ENCODE assay signal across 7 mouse cellular contexts in the genomic region with DNA sequence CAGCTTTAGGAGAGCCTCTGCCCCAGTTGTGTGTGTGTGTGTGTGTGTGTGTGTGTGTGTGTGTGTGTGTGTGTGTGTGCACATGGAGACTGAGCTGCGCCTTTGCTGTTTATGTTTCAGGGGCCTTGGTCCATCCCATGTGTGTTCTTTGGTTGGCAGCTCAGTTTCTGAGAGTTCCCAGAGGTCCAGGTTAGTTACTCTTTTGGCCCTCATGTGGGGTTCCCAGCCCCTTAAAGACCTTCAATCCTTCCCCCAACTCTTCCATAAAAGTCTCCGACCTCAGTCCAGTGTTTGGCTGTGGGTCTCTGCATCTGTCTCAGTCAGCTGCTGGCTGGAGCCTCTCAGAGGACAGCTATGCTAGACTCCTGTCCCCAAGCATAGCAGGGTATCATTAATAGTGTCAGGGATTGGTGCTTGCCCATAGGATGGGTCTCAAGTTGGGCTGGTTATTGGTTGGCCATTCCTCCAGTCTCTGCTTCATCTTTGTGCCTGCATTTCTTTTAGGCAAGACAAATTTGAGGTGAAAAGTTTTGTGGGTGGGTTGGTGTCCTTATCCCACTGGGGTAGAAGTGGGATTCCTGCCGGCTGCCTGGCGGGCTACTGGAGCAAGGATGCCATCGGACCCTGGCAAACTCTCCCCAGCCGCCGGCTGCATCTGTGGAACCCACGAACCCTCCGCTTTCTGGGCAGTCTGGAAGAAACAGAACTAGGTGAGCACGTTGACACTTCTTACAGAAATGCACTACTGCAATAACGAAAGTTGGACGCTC. TPM values are rescaled to one million over a fixed set of nuclear protein-coding genes. Genes with fewer than 3 reads are reported as not detected.
DNase-seq lines count a peak whose midpoint lies in the region; ATAC-seq and TF ChIP-seq lines count a peak whose summit lies in the region.

No protein-coding gene starts in this region.

- TF ChIP-seq RAD21 in MEL (IDR thresholded peaks at IDR 0.05; ENCODE audit: low read depth, low read length), result no peak

- H3K4me3 ChIP-seq in liver, adult 2 months (ENCODE audit: insufficient read depth, low read depth, low read length), result peak overlapping the region; percentile 75
- peak overlapping the region; percentile 53 to 68 for H3K4me3 ChIP-seq in MEL (ENCODE audit: control insufficient read depth in 1 of 2, insufficient read depth in 1 of 2, low read depth in 2 of 2, low read length in 2 of 2)
- peak overlapping the region; percentile 64 for H3K4me3 ChIP-seq in embryonic facial prominence, embryonic 14.5 days (ENCODE audit: low read depth, low read length)
- H3K4me3 ChIP-seq in intestine, postnatal 0 days (ENCODE audit: low read depth, low read length), result peak overlapping the region; percentile 62
- H3K4me3 ChIP-seq in neural tube, embryonic 14.5 days (ENCODE audit: low read depth, low read length), result peak overlapping the region; percentile 68

- H3K9me3 ChIP-seq in MEL (replicated peaks; ENCODE audit: insufficient read depth, low read length), result no peaks in the 10 kb centered on the region
- H3K9me3 ChIP-seq in embryonic facial prominence, embryonic 14.5 days (ENCODE audit: control insufficient read depth, low read length), result no peaks in the 10 kb centered on the region
- no peaks in the 10 kb centered on the region for H3K9me3 ChIP-seq in intestine, postnatal 0 days (ENCODE audit: control insufficient read depth)
- no peaks in the 10 kb centered on the region for H3K9me3 ChIP-seq in neural tube, embryonic 14.5 days (ENCODE audit: control insufficient read depth, low read length)

- peaks cover 4% of the 10 kb centered on the region for H3K4me1 ChIP-seq in liver, adult 2 months (ENCODE audit: control insufficient read depth, insufficient read depth, low read length)
- H3K4me1 ChIP-seq in MEL (ENCODE audit: control insufficient read depth in 1 of 2, insufficient read depth in 2 of 2, low read length in 2 of 2), result peaks cover 2 to 6% of the 10 kb centered on the region in 2 experiments; a peak in 3 of 4 replicates
- peaks cover 7% of the 10 kb centered on the region; the same call in 1 of the 2 replicates for H3K4me1 ChIP-seq in embryonic facial prominence, embryonic 14.5 days (ENCODE audit: control insufficient read depth, insufficient read depth, low read length)
- H3K4me1 ChIP-seq in intestine, postnatal 0 days (replicated peaks; ENCODE audit: control insufficient read depth, insufficient read depth, low read length), result no peaks in the 10 kb centered on the region; the same call in 1 of the 2 replicates
- H3K4me1 ChIP-seq in neural tube, embryonic 14.5 days (ENCODE audit: control insufficient read depth, insufficient read depth, low read length), result peaks cover 8% of the 10 kb centered on the region; the same call in 1 of the 2 replicates

- TF ChIP-seq POLR2A in liver, adult 2 months (IDR thresholded peaks at IDR 0.05; ENCODE audit: extremely low read depth, insufficient read depth, low read length), result no peak
- 0 out of 4 replicates have a peak, but pooled peaks of 1 of the 2 experiments have one; percentile 30 for TF ChIP-seq POLR2A in MEL (IDR thresholded peaks at IDR 0.05; ENCODE audit: control insufficient read depth in 1 of 2, insufficient read depth in 1 of 2, low read depth in 1 of 2, low read length in 2 of 2, poor library complexity in 1 of 2)

- no peaks in the 10 kb centered on the region for H3K79me2 ChIP-seq in liver, adult 2 months (ENCODE audit: control insufficient read depth, insufficient read depth, low read length)
- peaks cover 6% of the 10 kb centered on the region for H3K79me2 ChIP-seq in MEL (ENCODE audit: control insufficient read depth, insufficient read depth, low read length, poor library complexity)

- H3K4me2 ChIP-seq in embryonic facial prominence, embryonic 14.5 days (ENCODE audit: low read depth, low read length), result peak overlapping the region; percentile 96
- peak overlapping the region; percentile 92 for H3K4me2 ChIP-seq in intestine, postnatal 0 days (replicated peaks; ENCODE audit: low read depth)
- peak overlapping the region; percentile 84 for H3K4me2 ChIP-seq in neural tube, embryonic 14.5 days (ENCODE audit: low read depth, low read length)

- WGBS in liver, adult 2 months, result 15% methylated on average over 12 of the region's 12 CpGs
- 16% methylated on average over 12 of the region's 12 CpGs for WGBS in embryonic facial prominence, embryonic 14.5 days
- WGBS in intestine, postnatal 0 days, result 13% methylated on average over 12 of the region's 12 CpGs
- 12% methylated on average over 12 of the region's 12 CpGs for WGBS in neural tube, embryonic 14.5 days

- H3K27ac ChIP-seq in liver, adult 2 months (replicated peaks; ENCODE audit: insufficient read depth, low read depth, low read length), result peak overlapping the region; percentile 65; the same call in 1 of the 2 replicates
- peak overlapping the region; percentile 61 for H3K27ac ChIP-seq in MEL (ENCODE audit: control insufficient read depth, low read depth, low read length)
- H3K27ac ChIP-seq in embryonic facial prominence, embryonic 14.5 days (replicated peaks; ENCODE audit: low read depth, low read length), result peak overlapping the region; percentile 90
- H3K27ac ChIP-seq in intestine, postnatal 0 days (ENCODE audit: low read depth, low read length), result peak overlapping the region; percentile 83; the same call in 1 of the 2 replicates
- H3K27ac ChIP-seq in neural tube, embryonic 14.5 days (ENCODE audit: low read depth, low read length), result no peak overlapping the region; the same call in 1 of the 2 replicates

- no peak for TF ChIP-seq CTCF in liver, adult 2 months (IDR thresholded peaks at IDR 0.05; ENCODE audit: low read depth, low read length)
- no peak for TF ChIP-seq CTCF in MEL (IDR thresholded peaks at IDR 0.05 in 2 of 3, conservative IDR thresholded peaks at IDR 0.05 in 1 of 3; ENCODE audit: control insufficient read depth in 1 of 3, insufficient read depth in 1 of 3, low read depth in 2 of 3, low read length in 3 of 3, poor library complexity in 1 of 3, severe bottlenecking in 1 of 3)
- TF ChIP-seq CTCF in intestine, postnatal 0 days (IDR thresholded peaks at IDR 0.05; ENCODE audit: low read depth), result no peak

- no peaks in the 10 kb centered on the region for H3K27me3 ChIP-seq in liver, adult 2 months (ENCODE audit: control insufficient read depth, insufficient read depth, low read length)
- H3K27me3 ChIP-seq in MEL (ENCODE audit: control insufficient read depth in 1 of 2, insufficient read depth in 2 of 2, low read length in 2 of 2), result no peaks in the 10 kb centered on the region
- no peaks in the 10 kb centered on the region for H3K27me3 ChIP-seq in embryonic facial prominence, embryonic 14.5 days (replicated peaks; ENCODE audit: control insufficient read depth, insufficient read depth, low read length)
- no peaks in the 10 kb centered on the region for H3K27me3 ChIP-seq in intestine, postnatal 0 days (replicated peaks; ENCODE audit: control insufficient read depth, insufficient read depth, low read length)
- no peaks in the 10 kb centered on the region for H3K27me3 ChIP-seq in neural tube, embryonic 14.5 days (ENCODE audit: control insufficient read depth, insufficient read depth, low read length)

- H3K9ac ChIP-seq in liver, adult 2 months (ENCODE audit: low read depth, low read length), result peak overlapping the region; percentile 83
- H3K9ac ChIP-seq in MEL (ENCODE audit: control insufficient read depth, low read depth, low read length, poor library complexity, severe bottlenecking), result peak overlapping the region; percentile 76
- peak overlapping the region; percentile 83 for H3K9ac ChIP-seq in embryonic facial prominence, embryonic 14.5 days (ENCODE audit: low read depth, low read length)
- peak overlapping the region; percentile 76 for H3K9ac ChIP-seq in intestine, postnatal 0 days (ENCODE audit: low read depth, low read length)
- peak overlapping the region; percentile 82 for H3K9ac ChIP-seq in neural tube, embryonic 14.5 days (replicated peaks; ENCODE audit: low read depth, low read length)

- DNase-seq in liver, adult 2 months (ENCODE audit: extremely low read depth, low read depth, low spot score), result peak; percentile 4
- DNase-seq in liver, result no peak
- no peak for DNase-seq in MEL (ENCODE audit: low read depth, low spot score)
- DNase-seq in embryonic facial prominence, embryonic 14.5 days (ENCODE audit: low spot score), result no peak
- DNase-seq in thymus, postnatal 14 days, result no peak

- ATAC-seq in embryonic facial prominence, embryonic 14.5 days (ENCODE audit: low read depth), result peak; percentile 13
- ATAC-seq in intestine, postnatal 0 days, result peak; percentile 24; the same call in 1 of the 2 replicates
- peak; percentile 58 for ATAC-seq in neural tube, embryonic 14.5 days (ENCODE audit: low read depth)

- TF ChIP-seq EP300 in MEL (IDR thresholded peaks at IDR 0.05; ENCODE audit: low read depth in 1 of 2, low read length in 2 of 2), result no peak

- H3K36me3 ChIP-seq in liver, adult 2 months (ENCODE audit: control insufficient read depth, insufficient read depth, low read length), result peaks cover 12% of the 10 kb centered on the region
- H3K36me3 ChIP-seq in MEL (ENCODE audit: control insufficient read depth in 1 of 2, insufficient read depth in 2 of 2, low read length in 2 of 2), result peaks cover 0 to 5% of the 10 kb centered on the region in 2 experiments; a peak in 1 of 4 replicates
- peaks cover 12% of the 10 kb centered on the region for H3K36me3 ChIP-seq in embryonic facial prominence, embryonic 14.5 days (ENCODE audit: control insufficient read depth, insufficient read depth, low read length)
- peaks cover 23% of the 10 kb centered on the region for H3K36me3 ChIP-seq in intestine, postnatal 0 days (ENCODE audit: control insufficient read depth, insufficient read depth)
- no peaks in the 10 kb centered on the region for H3K36me3 ChIP-seq in neural tube, embryonic 14.5 days (ENCODE audit: control insufficient read depth, insufficient read depth, low read length)

TF ChIP-seq in MEL, 35 proteins besides CTCF, POLR2A, EP300 and RAD21:
- TF ChIP-seq POLR2AphosphoS5 (IDR thresholded peaks at IDR 0.05; ENCODE audit: borderline replicate concordance, low read depth, low read length), result no peak

RNA-seq across cellular contexts. Expression of a gene that starts 0.5 kb away (rescaled TPM):
- total RNA-seq in liver, adult 2 months (2014; rRNA removed), result 7.9 and 9.0 TPM in 2 replicates
- 8.7 and 9.3 TPM in 2 replicates for polyA plus RNA-seq in liver, adult 2 months (2012; rRNA removed)
- total RNA-seq in MEL (2012; rRNA removed), result 15.0 and 20.0 TPM in 2 replicates
- 10 to 100 TPM in 1 of 2 experiments, not detected in 1; 17.0 TPM for polyA plus RNA-seq in MEL (2012; ENCODE audit: insufficient read depth in 1 of 2, insufficient read length in 2 of 2, low read depth in 1 of 2, low replicate concordance in 2 of 2, missing spikeins in 1 of 2)
- polyA plus RNA-seq in embryonic facial prominence, embryonic 14.5 days (2014; fragmentation: Nextera tagmentation; extraction: Ambion mirVana), result 25.2 and 26.3 TPM in 2 replicates
- polyA plus RNA-seq in intestine, postnatal 0 days (2015; fragmentation: Nextera tagmentation; extraction: Ambion mirVana), result 13.3 and 13.9 TPM in 2 replicates
- polyA plus RNA-seq in neural tube, embryonic 14.5 days (2014; fragmentation: Nextera tagmentation; extraction: Ambion mirVana), result 38.7 and 40.2 TPM in 2 replicates
